Mouse (Mus musculus): ENCODE results near the gene Kcnq5. TPM values are rescaled to one million over a fixed set of nuclear protein-coding genes. Genes with fewer than 3 reads are reported as not detected.
A peak's percentile ranks its signal among the peaks of the same experiment; 100 is the strongest.

Gene Kcnq5
- total and polyA plus RNA-seq, 3 experiments: 6.5 to 8.7 (median 8.2) TPM

GRCm38 (mm10) chr1:21974040-21974439 lies 12.3 kb upstream of the Kcnq5 start:
- dilution Hi-C loops (cut with MboI; ENCODE audit: extremely low pct_ligation_motif_present, extremely low pct_unique_long_range_greater_than_20kb, low sequenced_read_pairs) (no loop called here), in situ Hi-C loops (cut with MboI; ENCODE audit: low pct_ligation_motif_present, low pct_unique_long_range_greater_than_20kb, low sequenced_read_pairs) (loop anchor here (5.0 to 25.0 kb wide), 3 partner anchors 288 to 557 kb away; no protein-coding TSS in a partner anchor)
- H3K4me2 ChIP-seq (ENCODE audit: insufficient read depth, low read depth, poor library complexity, severe bottlenecking): no peak overlapping the region
- no peaks in the 10 kb centered on the region for H3K27me3 ChIP-seq (replicated peaks)
- H3K4me1 ChIP-seq (ENCODE audit: control insufficient read depth in 1 of 2, insufficient read depth in 2 of 2): no peaks in the 10 kb centered on the region
- no peaks in the 10 kb centered on the region for H3K36me3 ChIP-seq (replicated peaks in 1 of 2; ENCODE audit: control insufficient read depth in 1 of 2, insufficient read depth in 1 of 2, low read length in 1 of 2)
- no peaks in the 10 kb centered on the region for H3K9me3 ChIP-seq (replicated peaks; ENCODE audit: low read length)
- H3K27ac ChIP-seq (ENCODE audit: insufficient read depth, low read depth): no peak overlapping the region
- H3K9ac ChIP-seq (ENCODE audit: insufficient read depth, low read depth): no peak overlapping the region
- no peak overlapping the region for H3K4me3 ChIP-seq (replicated peaks in 1 of 3; ENCODE audit: low read depth in 2 of 3, low read length in 2 of 3, poor library complexity in 1 of 3)
- TF ChIP-seq PAX5 (IDR thresholded peaks at IDR 0.05; ENCODE audit: low read length) (no peak), KAT2A (IDR thresholded peaks at IDR 0.05; ENCODE audit: insufficient replicate concordance, low read length) (no peak), MAZ (IDR thresholded peaks at IDR 0.05; ENCODE audit: low read depth, low read length) (no peak)
- no peak for DNase-seq (ENCODE audit: extremely low read depth)
- H3K79me2 ChIP-seq (replicated peaks; ENCODE audit: control insufficient read depth, extremely low read depth, insufficient read depth, poor library complexity, severe bottlenecking): no peaks in the 10 kb centered on the region

GRCm38 (mm10) chr1:21967139-21967538 lies 5.4 kb upstream of the Kcnq5 start:
- H3K4me2 ChIP-seq (ENCODE audit: insufficient read depth, low read depth, poor library complexity, severe bottlenecking): no peak overlapping the region
- in situ Hi-C loops (cut with MboI; ENCODE audit: low pct_ligation_motif_present, low pct_unique_long_range_greater_than_20kb, low sequenced_read_pairs): loop anchor here (25.0 kb wide), 2 partner anchors 295 to 355 kb away; no protein-coding TSS in a partner anchor
- H3K27ac ChIP-seq (ENCODE audit: insufficient read depth, low read depth): no peak overlapping the region
- no peak overlapping the region for H3K9ac ChIP-seq (ENCODE audit: insufficient read depth, low read depth)
- no peaks in the 10 kb centered on the region for H3K79me2 ChIP-seq (replicated peaks; ENCODE audit: control insufficient read depth, extremely low read depth, insufficient read depth, poor library complexity, severe bottlenecking)
- H3K36me3 ChIP-seq (replicated peaks in 1 of 2; ENCODE audit: control insufficient read depth in 1 of 2, insufficient read depth in 1 of 2, low read length in 1 of 2): no peaks in the 10 kb centered on the region
- no peak overlapping the region for H3K4me3 ChIP-seq (replicated peaks in 1 of 3; ENCODE audit: low read depth in 2 of 3, low read length in 2 of 3, poor library complexity in 1 of 3)
- peak; percentile 12 for DNase-seq (ENCODE audit: extremely low read depth)
- H3K27me3 ChIP-seq (replicated peaks): no peaks in the 10 kb centered on the region
- no peaks in the 10 kb centered on the region for H3K9me3 ChIP-seq (replicated peaks; ENCODE audit: low read length)
- no peak for TF ChIP-seq NRF1 (IDR thresholded peaks at IDR 0.05; ENCODE audit: low read depth, low read length)
- TF ChIP-seq ZC3H11A (IDR thresholded peaks at IDR 0.05; ENCODE audit: low read depth, low read length): peak; percentile 70
- peak in 1 of 2 experiments; percentile 69; a peak in 2 of 4 replicates for TF ChIP-seq CTCF (conservative IDR thresholded peaks at IDR 0.05 in 1 of 2, IDR thresholded peaks at IDR 0.05 in 1 of 2; ENCODE audit: low read depth in 2 of 2, low read length in 2 of 2)
- TF ChIP-seq SMC3 (IDR thresholded peaks at IDR 0.05; ENCODE audit: low read depth, low read length): peak; percentile 71
- TF ChIP-seq RAD21 (IDR thresholded peaks at IDR 0.05; ENCODE audit: low read depth, low read length): peak; percentile 78
- TF ChIP-seq USF1 (IDR thresholded peaks at IDR 0.05; ENCODE audit: low read depth, low read length): no peak
- no peak for TF ChIP-seq MYC (IDR thresholded peaks at IDR 0.05; ENCODE audit: low read depth, low read length)
- no peak for TF ChIP-seq E2F4 (IDR thresholded peaks at IDR 0.05; ENCODE audit: insufficient replicate concordance, low read depth, low read length)
- no peak for TF ChIP-seq RCOR1 (conservative IDR thresholded peaks at IDR 0.05; ENCODE audit: low read depth, low read length)
- peaks cover 0 to 24% of the 10 kb centered on the region in 2 experiments; a peak in 2 of 4 replicates for H3K4me1 ChIP-seq (ENCODE audit: control insufficient read depth in 1 of 2, insufficient read depth in 2 of 2)
- dilution Hi-C loops (cut with MboI; ENCODE audit: extremely low pct_ligation_motif_present, extremely low pct_unique_long_range_greater_than_20kb, low sequenced_read_pairs): no loop called here
